Mouse (Mus musculus) c-Kit-positive CD71-negative TER-119-negative erythroid progenitor cells, embryonic 14.5 days (primary cell): ENCODE results near the gene Sv2b.

Experiments used
- DNase-seq: peaks from one replicate; pipeline ENCODE4 v3.0.0-alpha.2; 2013; ENCODE audit warnings: low read depth

Sv2b gene

GRCm38 (mm10) chr7:75292246-75292645, 16.8 kb downstream of the Sv2b start:
- DNase-seq = no peak

- no peak for DNase-seq
Measured at GRCm38 (mm10) chr7:75290554-75290953, 18.5 kb downstream of the Sv2b start.

GRCm38 (mm10) chr7:75287237-75287636, 21.8 kb downstream of the Sv2b start:
- no peak for DNase-seq

- DNase-seq = no peak
Measured at GRCm38 (mm10) chr7:75282951-75283350, 26.1 kb downstream of the Sv2b start.

- no peak for DNase-seq
Measured at GRCm38 (mm10) chr7:75282080-75282650, 26.9 kb downstream of the Sv2b start.

- no peak for DNase-seq
Measured at GRCm38 (mm10) chr7:75281106-75281505, 28.0 kb downstream of the Sv2b start.

GRCm38 (mm10) chr7:75277847-75278246, 31.2 kb downstream of the Sv2b start:
- no peak for DNase-seq

GRCm38 (mm10) chr7:75276739-75277138, 32.3 kb downstream of the Sv2b start:
- no peak for DNase-seq

- no peak for DNase-seq
Measured at GRCm38 (mm10) chr7:75274518-75274917, 34.5 kb downstream of the Sv2b start.

- no peak for DNase-seq
Measured at GRCm38 (mm10) chr7:75273633-75274032, 35.4 kb downstream of the Sv2b start.

- no peak for DNase-seq
Measured at GRCm38 (mm10) chr7:75271921-75272381, 37.1 kb downstream of the Sv2b start.

GRCm38 (mm10) chr7:75271306-75271705, 37.8 kb downstream of the Sv2b start:
- no peak for DNase-seq

- no peak for DNase-seq
Measured at GRCm38 (mm10) chr7:75267236-75267635, 41.8 kb downstream of the Sv2b start.

GRCm38 (mm10) chr7:75265241-75265640, 43.8 kb downstream of the Sv2b start:
- no peak for DNase-seq

GRCm38 (mm10) chr7:75259945-75260344, 49.1 kb downstream of the Sv2b start:
- DNase-seq = no peak

- no peak for DNase-seq
Measured at GRCm38 (mm10) chr7:75253611-75254250, 55.3 kb downstream of the Sv2b start.

GRCm38 (mm10) chr7:75240754-75241507, 68.1 kb downstream of the Sv2b start:
- no peak for DNase-seq

GRCm38 (mm10) chr7:75236386-75236785, 72.7 kb downstream of the Sv2b start:
- DNase-seq = no peak

- no peak for DNase-seq
Measured at GRCm38 (mm10) chr7:75224206-75224605, 84.9 kb downstream of the Sv2b start.

- DNase-seq = no peak
Measured at GRCm38 (mm10) chr7:75222704-75223431, 86.2 kb downstream of the Sv2b start.

- no peak for DNase-seq
Measured at GRCm38 (mm10) chr7:75220786-75221185, 88.3 kb downstream of the Sv2b start.

GRCm38 (mm10) chr7:75220296-75220695, 88.8 kb downstream of the Sv2b start:
- no peak for DNase-seq

GRCm38 (mm10) chr7:75216180-75216579, 92.9 kb downstream of the Sv2b start:
- no peak for DNase-seq
